Mouse (Mus musculus): ENCODE data around the gene Olfr996. TPM values are rescaled to one million over a fixed set of nuclear protein-coding genes. Genes with fewer than 3 reads are reported as not detected.

Olfr996 gene
- not detected for polyA plus RNA-seq (2017; shearing (Covaris generic))

GRCm38 (mm10) chr2:85578915-85579314 lies at the start of gene Olfr996:
Gene Olfr996, plus strand, starts transcription at chr2:85579215.

GRCm38 (mm10) chr2:85588648-85589047 lies 9.6 kb downstream of the Olfr996 start, which contains the start of gene Olfr998:
Gene Olfr998, plus strand, starts transcription at chr2:85588948.

GRCm38 (mm10) chr2:85611803-85612202 lies 32.8 kb downstream of the Olfr996 start, which contains the start of gene Olfr1000:
Gene Olfr1000, minus strand, starts transcription at chr2:85611903.

Other genes starting within 250 kb of the Olfr996 start
- gene Olfr987, start 239.9 kb upstream of the Olfr996 start, polyA plus RNA-seq (2017; shearing (Covaris generic)), result not detected
- not detected for gene Olfr988, start 216.0 kb upstream of the Olfr996 start, polyA plus RNA-seq (2017; shearing (Covaris generic))
- gene Olfr992, start 169.7 kb upstream of the Olfr996 start, polyA plus RNA-seq (2017; shearing (Covaris generic)), result not detected
- gene Olfr993, start 164.3 kb upstream of the Olfr996 start, polyA plus RNA-seq (2017; shearing (Covaris generic)), result not detected
- gene Olfr994, start 142.8 kb upstream of the Olfr996 start, polyA plus RNA-seq (2017; shearing (Covaris generic)), result not detected
- 0.29 TPM for gene Olfr995, start 135.6 kb upstream of the Olfr996 start, polyA plus RNA-seq (2017; shearing (Covaris generic))
- gene 4833423E24Rik, start 60.2 kb upstream of the Olfr996 start, polyA plus RNA-seq (2017; shearing (Covaris generic)), result not detected
- gene Olfr998, start 9.7 kb downstream of the Olfr996 start, polyA plus RNA-seq (2017; shearing (Covaris generic)), result not detected
- 0.27 TPM for gene Olfr1000, start 32.7 kb downstream of the Olfr996 start, polyA plus RNA-seq (2017; shearing (Covaris generic))
- gene Olfr1002, start 71.5 kb downstream of the Olfr996 start, polyA plus RNA-seq (2017; shearing (Covaris generic)), result not detected
- gene Olfr154, start 85.2 kb downstream of the Olfr996 start, polyA plus RNA-seq (2017; shearing (Covaris generic)), result not detected
- not detected for gene Olfr1006, start 99.6 kb downstream of the Olfr996 start, polyA plus RNA-seq (2017; shearing (Covaris generic))
- not detected for gene Olfr1008, start 110.2 kb downstream of the Olfr996 start, polyA plus RNA-seq (2017; shearing (Covaris generic))
- gene Olfr1009, start 136.2 kb downstream of the Olfr996 start, polyA plus RNA-seq (2017; shearing (Covaris generic)), result not detected
- gene Olfr1012, start 183.6 kb downstream of the Olfr996 start, polyA plus RNA-seq (2017; shearing (Covaris generic)), result not detected
- 0.11 TPM for gene Olfr1013, start 187.9 kb downstream of the Olfr996 start, polyA plus RNA-seq (2017; shearing (Covaris generic))
- gene Olfr1014, start 193.5 kb downstream of the Olfr996 start, polyA plus RNA-seq (2017; shearing (Covaris generic)), result 0.21 TPM
- gene Olfr1015, start 202.8 kb downstream of the Olfr996 start, polyA plus RNA-seq (2017; shearing (Covaris generic)), result 0.51 TPM
- 1.2 TPM for gene Olfr1016, start 223.3 kb downstream of the Olfr996 start, polyA plus RNA-seq (2017; shearing (Covaris generic))
- not detected for gene Olfr1018, start 239.3 kb downstream of the Olfr996 start, polyA plus RNA-seq (2017; shearing (Covaris generic))

All from effector memory CD4-positive, alpha-beta T cell, adult 7 months (primary cell).